Mouse (Mus musculus) small intestine, adult 2 months (tissue): ENCODE data around the gene Ahsa1.
"Not testable (repeated sequence)": the region's sequence is repeated elsewhere in the genome, so short reads cannot be mapped to it uniquely, and the experiment has no call there.

ENCODE experiments used
- CTCF ChIP-seq: fragments of 200-500 bp; IDR thresholded peaks from 2 replicates; pipeline ENCODE4 v1.5.1; 2012; ENCODE audit warnings: low read depth, mild to moderate bottlenecking, control low read depth, inconsistent platforms, low read length, moderate library complexity, mixed read lengths; ENCODE audit not compliant: insufficient replicate concordance, insufficient read length; ENCODE audit errors: extremely low read depth
- POLR2A ChIP-seq: fragments of 200-500 bp; IDR thresholded peaks from 2 replicates; pipeline ENCODE4 v1.6.1; 2012; ENCODE audit warnings: low read depth, mild to moderate bottlenecking, control low read depth, inconsistent platforms, low read length, moderate library complexity

- not testable (repeated sequence) for TF ChIP-seq CTCF, POLR2A
Measured at GRCm38 (mm10) chr12:87277251-87277650, 11.0 kb downstream of the Ahsa1 start.
